In the genomic region with DNA sequence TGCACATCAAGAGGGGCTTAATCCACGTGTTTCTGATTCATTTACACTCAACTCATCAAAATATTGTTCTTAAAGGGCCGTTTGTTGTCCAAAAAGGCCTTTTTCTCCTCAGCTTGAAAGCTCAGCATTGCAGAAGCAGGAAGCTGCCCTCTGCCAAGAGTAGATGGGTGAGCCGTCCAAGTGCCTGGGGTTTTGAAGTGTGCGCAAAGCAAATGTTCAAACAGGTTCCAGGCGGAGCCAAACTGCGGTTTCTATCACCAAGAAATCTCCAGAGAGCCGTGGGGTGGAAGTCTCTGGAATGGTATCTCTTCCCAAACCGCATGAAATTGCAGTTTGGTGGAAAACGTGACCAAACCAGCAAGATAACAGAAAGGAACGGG, we compare ENCODE assay signal across 18 mouse cellular contexts.
DNase-seq lines count a peak whose midpoint lies in the region; ATAC-seq and TF ChIP-seq lines count a peak whose summit lies in the region.
"Had no signal": no experiment of that assay in that cellular context is flagged by ENCODE, and none has a peak within 500 bp of the region (broad histone marks: within the 10 kb centered on the region; RNA-seq: fewer than 3 reads in every experiment).

No protein-coding gene starts in this region.

- intact Hi-C loops in heart, postnatal 25 days (cut with DNase I): no loop called here

- no peak overlapping the region for H3K9ac ChIP-seq in lung, embryonic 14.5 days
- H3K9ac ChIP-seq: neural tube, embryonic 12.5 days had no signal

- WGBS in lung, embryonic 14.5 days: 22% methylated on average over 10 of the region's 10 CpGs

- peak; percentile 7 for DNase-seq in heart, postnatal 4 days
- DNase-seq in heart, postnatal 25 days (ENCODE audit: low spot score): no peak
- peak; percentile 74 for DNase-seq in fibroblast of lung, adult 2 months (ENCODE audit: low read depth)
- DNase-seq in lung, embryonic 14.5 days: peak; percentile 77
- DNase-seq in retina, postnatal 1 day: no peak
- DNase-seq: adrenal gland, postnatal 14 days; gastrocnemius, postnatal 25 days; heart, postnatal 36 days; kidney, adult 8-10 months; layer of hippocampus, postnatal 36 days; liver; midbrain, embryonic 14.5 days had no signal

- no peak for TF ChIP-seq POLR2A in myocyte (IDR thresholded peaks at IDR 0.05; ENCODE audit: insufficient read length, low read depth)

- peak overlapping the region; percentile 67 for H3K27ac ChIP-seq in lung, embryonic 14.5 days (ENCODE audit: low read depth)
- H3K27ac ChIP-seq: macrophage; neural tube, embryonic 12.5 days had no signal

- H3K27me3 ChIP-seq in lung, embryonic 14.5 days (ENCODE audit: insufficient read depth, low read length): no peaks in the 10 kb centered on the region
- no peaks in the 10 kb centered on the region for H3K27me3 ChIP-seq in myocyte (ENCODE audit: control insufficient read depth, insufficient read depth, insufficient read length)
- H3K27me3 ChIP-seq: neural tube, embryonic 12.5 days had no signal

- H3K4me3 ChIP-seq in lung, embryonic 14.5 days (ENCODE audit: low read depth, low read length): no peak overlapping the region
- no peak overlapping the region for H3K4me3 ChIP-seq in myocyte
- H3K4me3 ChIP-seq: neural tube, embryonic 12.5 days had no signal

- ATAC-seq in lung, embryonic 14.5 days (ENCODE audit: insufficient read depth): peak; percentile 66; the same call in 1 of the 2 replicates
- no peak for ATAC-seq in megakaryocyte progenitor cell, adult 5-6 weeks (replicated peaks; ENCODE audit: poor library complexity)
- ATAC-seq: forebrain, embryonic 16.5 days had no signal

- H3K4me2 ChIP-seq in lung, embryonic 14.5 days: 0 out of 2 replicates have a peak overlapping the region, but pooled peaks have one; percentile 38
- peak overlapping the region; percentile 42 for H3K4me2 ChIP-seq in myocyte (ENCODE audit: low read depth)
- H3K4me2 ChIP-seq: heart, embryonic 11.5 days; neural tube, embryonic 12.5 days had no signal

- no peak for TF ChIP-seq CTCF in lung, embryonic 14.5 days (IDR thresholded peaks at IDR 0.05; ENCODE audit: low read depth)

- H3K79me2 ChIP-seq in myocyte (ENCODE audit: control insufficient read depth, insufficient read depth): no peaks in the 10 kb centered on the region

- H3K4me1 ChIP-seq in lung, embryonic 14.5 days (ENCODE audit: insufficient read depth): peaks cover 16% of the 10 kb centered on the region
- H3K4me1 ChIP-seq: neural tube, embryonic 12.5 days had no signal

- no peak overlapping the region for H3ac ChIP-seq in myocyte (ENCODE audit: control insufficient read depth, insufficient read length)

- no peaks in the 10 kb centered on the region for H3K9me3 ChIP-seq in lung, embryonic 14.5 days (ENCODE audit: low read depth, low read length)
- H3K9me3 ChIP-seq: neural tube, embryonic 12.5 days had no signal

- no peaks in the 10 kb centered on the region for H3K36me3 ChIP-seq in lung, embryonic 14.5 days (ENCODE audit: insufficient read depth)
- H3K36me3 ChIP-seq in myocyte (ENCODE audit: control insufficient read depth, insufficient read depth): no peaks in the 10 kb centered on the region
- H3K36me3 ChIP-seq: neural tube, embryonic 12.5 days had no signal

TF ChIP-seq in myocyte, 11 proteins besides CTCF, POLR2A, EP300 and RAD21:
- TF ChIP-seq MAX (IDR thresholded peaks at IDR 0.05; ENCODE audit: low read depth): no peak
- no peak for TF ChIP-seq TCF3 (IDR thresholded peaks at IDR 0.05; ENCODE audit: insufficient read length, low read depth)
- TF ChIP-seq REST (IDR thresholded peaks at IDR 0.05; ENCODE audit: insufficient read depth, insufficient read length): no peak
- no peak for TF ChIP-seq POLR2AphosphoS2 (IDR thresholded peaks at IDR 0.05; ENCODE audit: insufficient read length, low read depth)
- no peak for TF ChIP-seq USF1 (IDR thresholded peaks at IDR 0.05; ENCODE audit: low read depth)
- no peak for TF ChIP-seq E2F4 (IDR thresholded peaks at IDR 0.05; ENCODE audit: insufficient read depth)
- no peak for TF ChIP-seq MYOG (IDR thresholded peaks at IDR 0.05; ENCODE audit: control insufficient read depth in 1 of 3, insufficient read depth in 1 of 3, insufficient read length in 2 of 3, low read depth in 2 of 3)
- no peak for TF ChIP-seq SRF (IDR thresholded peaks at IDR 0.05; ENCODE audit: control insufficient read depth, insufficient read length, low read depth)
- no peak for TF ChIP-seq MYOD1 (IDR thresholded peaks at IDR 0.05; ENCODE audit: control insufficient read depth in 1 of 3, insufficient read length in 2 of 3, low read depth in 2 of 3)
- no peak for TF ChIP-seq TCF12 (IDR thresholded peaks at IDR 0.05; ENCODE audit: insufficient read depth, poor library complexity, severe bottlenecking)
- TF ChIP-seq CEBPB (IDR thresholded peaks at IDR 0.05; ENCODE audit: insufficient read depth, poor library complexity, severe bottlenecking): no peak

Comparison
In these comparisons a context has a peak if more than half of its experiments do, and no peak if none do; other contexts are left out.
1. DNase-seq: peak in heart, postnatal 4 days (single experiment), fibroblast of lung, adult 2 months (single experiment) and lung, embryonic 14.5 days (single experiment); none in heart, postnatal 25 days (single experiment) and retina, postnatal 1 day (single experiment).